Mouse (Mus musculus): ENCODE results near the gene Ccno.

Ccno gene

DNA sequence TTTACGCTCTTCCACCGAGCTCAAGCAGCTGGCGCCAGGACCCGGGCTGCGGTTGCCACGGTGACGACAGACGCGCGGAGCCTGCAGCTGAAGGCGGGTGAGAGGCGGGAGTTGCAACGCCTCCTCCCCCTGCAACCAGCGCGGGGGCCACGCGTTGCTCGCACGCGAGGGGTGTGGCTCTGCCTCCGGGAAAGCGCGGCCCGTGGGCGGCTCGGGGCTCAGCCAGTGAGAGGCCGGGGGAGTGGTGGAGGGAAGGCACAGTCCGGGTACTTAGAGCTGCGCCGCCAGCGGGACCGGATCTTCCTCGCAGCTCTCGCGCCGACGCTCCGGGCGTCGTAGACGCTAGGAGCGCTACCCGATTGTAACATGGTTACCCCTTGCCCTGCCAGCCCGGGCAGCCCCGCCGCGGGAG is at the start of gene Ccno:
TSS of gene Ccno (plus strand) at position 271 of the 412 bp plus-strand sequence.
- peak in 1 of 2 experiments; percentile 62 for DNase-seq (ENCODE audit: low read depth in 1 of 2, low spot score in 2 of 2)

DNA sequence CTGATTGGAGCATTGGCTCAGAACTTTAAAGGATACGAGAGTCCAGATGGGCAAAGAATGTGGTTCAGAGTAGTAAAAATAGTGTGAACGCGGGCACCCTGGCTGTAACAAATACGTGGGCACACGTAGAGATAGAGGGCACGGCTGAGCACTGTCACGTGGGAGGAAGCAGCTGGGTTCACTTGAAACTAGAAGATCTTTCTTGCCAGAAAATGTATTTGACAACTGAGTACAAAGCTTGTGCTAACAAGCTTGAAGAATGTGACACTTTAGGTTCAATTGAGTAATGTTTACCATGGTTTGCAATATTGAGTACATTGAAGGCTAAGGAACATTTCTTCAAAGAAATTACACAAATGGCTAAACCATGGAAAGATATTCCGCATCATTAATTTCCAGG is 49.5 kb upstream of the Ccno start:
- DNase-seq (ENCODE audit: low read depth in 1 of 2, low spot score in 2 of 2) = no peak

DNA sequence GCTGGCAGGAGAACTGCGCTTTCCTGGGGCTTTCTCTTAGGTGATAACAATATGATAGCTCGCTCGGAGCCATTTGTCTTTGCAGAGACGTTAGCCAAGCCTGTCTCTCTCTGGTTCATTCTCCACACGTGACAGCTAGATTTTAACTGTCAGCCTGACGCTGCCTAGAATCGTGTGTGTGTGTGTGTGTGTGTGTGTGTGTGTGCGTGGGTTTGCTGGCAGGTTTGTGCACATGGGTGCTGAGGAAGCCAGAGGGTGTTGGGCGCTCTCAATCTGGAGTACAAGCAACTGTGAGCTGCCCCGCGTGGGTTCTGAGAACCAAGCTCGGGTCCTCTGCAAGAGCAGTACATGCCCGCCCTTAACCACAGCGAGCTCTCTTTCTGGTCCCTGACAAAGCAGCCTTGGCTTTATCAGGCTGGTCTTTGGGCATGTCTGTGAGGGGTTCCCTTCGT is 45.7 kb upstream of the Ccno start:
- DNase-seq (ENCODE audit: low read depth in 1 of 2, low spot score in 2 of 2) = no peak

GRCm38 (mm10) chr13:112945312-112945711 is 42.3 kb upstream of the Ccno start:
- DNase-seq (ENCODE audit: low read depth in 1 of 2, low spot score in 2 of 2) = no peak

DNA sequence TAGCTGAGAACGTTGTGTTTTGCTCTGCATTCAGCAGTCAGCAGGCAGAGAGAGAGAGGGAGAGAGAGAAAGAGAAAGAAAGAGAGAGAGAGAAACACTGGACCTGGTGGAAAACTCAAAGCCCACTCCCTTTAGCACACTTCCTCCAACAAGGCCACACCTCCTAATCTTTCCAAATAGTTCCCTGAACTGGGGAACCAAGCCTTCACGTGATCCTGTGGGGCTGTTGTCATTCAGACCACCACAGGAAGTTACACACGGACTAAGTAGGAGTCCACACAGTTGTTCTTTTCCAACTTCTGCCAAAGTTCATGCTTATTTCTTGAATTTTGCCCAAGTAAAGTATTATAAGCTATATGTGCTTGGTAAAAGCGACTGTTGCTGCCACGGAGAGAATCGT is 41.7 kb upstream of the Ccno start:
- no peak for DNase-seq (ENCODE audit: low read depth in 1 of 2, low spot score in 2 of 2)

GRCm38 (mm10) chr13:112954067-112954466 is 33.5 kb upstream of the Ccno start:
- DNase-seq (ENCODE audit: low read depth in 1 of 2, low spot score in 2 of 2) = no peak

DNA sequence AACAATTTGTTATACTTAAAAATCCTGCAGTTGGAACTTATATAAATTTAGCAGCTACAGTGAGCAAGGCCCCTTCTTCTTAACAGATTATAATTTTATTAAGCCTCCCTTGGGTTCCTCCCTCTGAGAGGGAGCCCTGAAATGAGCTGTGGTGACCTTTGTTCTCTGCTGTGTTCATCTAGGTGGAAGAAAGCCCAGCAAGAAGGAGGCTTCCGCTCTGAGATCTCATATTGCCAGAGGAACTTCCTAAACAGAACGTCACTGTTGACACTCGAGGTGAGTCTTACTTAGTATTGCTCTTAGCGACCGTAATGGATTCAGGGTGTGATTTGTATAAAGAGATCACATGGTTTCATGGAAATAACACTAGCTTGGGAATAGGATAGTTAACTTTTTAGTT is 24.5 kb upstream of the Ccno start:
- DNase-seq (ENCODE audit: low read depth in 1 of 2, low spot score in 2 of 2) = no peak

DNA sequence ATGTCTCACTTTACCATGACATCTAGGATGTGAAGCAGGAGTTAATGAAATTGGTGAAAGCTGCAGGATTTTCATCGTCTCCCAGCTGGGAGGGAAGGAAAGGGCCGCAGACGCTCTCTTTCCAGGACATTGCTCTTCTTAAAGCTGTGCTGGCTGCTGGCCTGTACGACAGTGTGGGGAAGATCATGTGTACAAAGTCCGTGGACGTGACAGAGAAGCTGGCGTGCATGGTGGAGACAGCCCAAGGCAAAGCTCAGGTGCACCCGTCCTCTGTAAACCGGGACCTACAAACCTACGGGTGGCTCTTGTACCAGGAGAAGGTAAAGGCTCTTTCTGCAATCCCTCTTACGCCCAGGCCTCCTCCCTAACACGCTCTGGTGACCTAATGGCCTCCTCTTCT is 23.2 kb upstream of the Ccno start:
- no peak for DNase-seq (ENCODE audit: low read depth in 1 of 2, low spot score in 2 of 2)

- no peak for DNase-seq (ENCODE audit: low read depth in 1 of 2, low spot score in 2 of 2)
Observed at GRCm38 (mm10) chr13:112967267-112967666, 20.3 kb upstream of the Ccno start.

GRCm38 (mm10) chr13:112976720-112977119 is 10.9 kb upstream of the Ccno start:
- DNase-seq (ENCODE audit: low read depth in 1 of 2, low spot score in 2 of 2) = no peak

GRCm38 (mm10) chr13:112985605-112986450 is 1.8 kb upstream of the Ccno start:
- DNase-seq (ENCODE audit: low read depth in 1 of 2, low spot score in 2 of 2) = no peak

DNA sequence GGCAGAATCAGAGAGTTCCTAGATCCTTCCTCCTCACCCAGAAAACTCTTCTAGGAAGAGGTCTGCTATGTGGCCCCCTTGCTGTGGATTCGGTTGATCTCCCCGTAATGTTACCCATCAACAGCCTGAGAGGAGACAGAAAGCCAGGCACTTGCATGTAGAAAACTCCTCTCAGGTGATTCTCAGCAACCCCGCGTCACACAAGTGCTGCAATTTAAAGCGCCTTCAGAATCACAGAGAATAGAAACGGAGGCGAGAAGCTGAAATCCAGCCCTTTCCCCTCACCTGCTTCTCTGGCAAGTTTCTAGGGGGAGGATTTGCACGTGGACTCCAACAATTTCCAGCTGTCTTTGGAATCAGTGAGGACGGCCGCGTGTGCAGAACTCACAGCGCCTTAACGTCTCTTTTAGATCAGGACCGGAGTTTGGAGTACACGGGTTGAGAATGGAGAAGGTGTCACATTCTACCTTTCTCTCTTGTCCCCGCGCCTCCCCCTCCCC is 1.1 kb upstream of the Ccno start:
- DNase-seq (ENCODE audit: low read depth in 1 of 2, low spot score in 2 of 2) = no peak

- no peak for DNase-seq (ENCODE audit: low read depth in 1 of 2, low spot score in 2 of 2)
Observed at GRCm38 (mm10) chr13:112987991-112988390, 389 bp downstream of the Ccno start.

- no peak for DNase-seq (ENCODE audit: low read depth in 1 of 2, low spot score in 2 of 2)
Observed at GRCm38 (mm10) chr13:112988866-112989265, 1.3 kb downstream of the Ccno start.

- no peak for DNase-seq (ENCODE audit: low read depth in 1 of 2, low spot score in 2 of 2)
Observed at GRCm38 (mm10) chr13:112989541-112989940, 1.9 kb downstream of the Ccno start.

DNA sequence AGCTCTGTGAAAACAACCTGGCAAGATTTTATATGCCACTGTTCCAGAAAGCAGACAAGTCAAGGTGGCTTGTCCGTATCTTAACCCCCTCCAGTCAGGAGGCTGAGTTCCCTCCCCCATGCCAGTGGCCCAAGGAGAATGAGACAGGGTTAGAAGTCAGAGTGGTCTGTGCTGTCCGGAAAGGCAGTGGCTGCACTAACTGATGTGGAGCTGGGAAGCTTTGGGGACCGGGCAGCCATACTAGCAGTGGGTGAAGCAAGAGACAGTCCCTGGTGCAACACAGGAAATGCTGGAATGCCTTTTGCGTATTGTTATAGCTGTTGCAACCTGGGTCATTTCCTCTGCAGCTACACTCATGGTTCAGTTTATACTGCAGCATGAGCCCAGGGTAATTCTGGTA is 2.7 kb downstream of the Ccno start:
- DNase-seq (ENCODE audit: low read depth in 1 of 2, low spot score in 2 of 2) = no peak

DNA sequence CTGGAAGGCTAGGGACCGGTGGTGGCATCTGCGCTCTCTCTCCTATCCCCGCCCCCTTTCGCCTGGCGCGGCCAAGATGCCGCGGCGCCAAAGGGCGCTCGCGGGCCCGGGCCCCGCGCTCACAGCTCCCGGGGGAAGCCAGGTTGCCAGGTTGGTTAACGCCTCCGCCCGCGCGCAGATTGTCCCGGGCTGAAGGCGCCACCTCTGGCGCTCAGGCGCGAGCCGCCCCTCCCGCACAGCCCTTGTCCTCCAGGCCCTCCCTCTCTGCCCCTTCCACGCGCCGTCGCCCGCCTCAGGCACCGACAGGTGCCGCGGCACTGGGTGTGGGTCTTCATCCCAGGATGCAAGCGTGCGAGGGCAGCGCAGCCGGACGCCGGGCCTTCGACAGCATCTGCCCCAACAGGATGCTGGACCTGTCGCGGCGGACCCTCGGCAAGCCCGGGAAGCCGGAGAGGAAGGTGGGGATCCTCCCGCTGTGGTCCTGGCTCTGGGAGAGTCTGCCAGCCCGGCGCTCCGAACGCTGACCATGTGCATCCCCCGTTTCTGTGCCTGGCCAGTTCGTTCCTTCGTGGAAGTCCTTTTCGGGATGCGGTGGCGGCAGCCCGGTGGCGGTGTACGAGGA is 6.0 kb downstream of the Ccno start, which contains the start of gene Mcidas:
TSS of gene Mcidas (plus strand) at position 315 of the 622 bp plus-strand sequence.
- no peak for DNase-seq (ENCODE audit: low read depth in 1 of 2, low spot score in 2 of 2)

DNA sequence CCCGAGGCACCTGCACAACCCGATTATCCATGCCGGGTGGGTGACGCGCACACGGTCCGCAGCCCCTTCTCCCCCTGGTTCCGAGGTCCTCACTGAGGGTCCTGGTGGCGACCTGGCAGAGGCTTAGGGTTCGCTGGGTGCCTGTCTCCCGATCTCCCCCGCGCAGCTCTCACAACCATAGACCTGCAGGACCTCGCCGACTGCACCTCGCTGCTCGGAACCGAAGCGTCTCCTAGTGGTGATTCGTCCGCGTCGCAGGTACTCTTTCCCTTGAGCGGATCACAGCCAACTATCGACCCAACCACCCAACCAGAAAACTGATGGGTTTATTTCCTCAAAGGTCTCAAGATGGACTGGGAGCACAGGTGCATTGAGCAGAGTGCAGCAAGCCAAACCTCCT is 6.6 kb downstream of the Ccno start:
- DNase-seq (ENCODE audit: low read depth in 1 of 2, low spot score in 2 of 2) = no peak

- DNase-seq (ENCODE audit: low read depth in 1 of 2, low spot score in 2 of 2) = no peak
Observed at GRCm38 (mm10) chr13:112996407-112996806, 8.8 kb downstream of the Ccno start.

GRCm38 (mm10) chr13:112997369-112997768 is 9.8 kb downstream of the Ccno start:
- DNase-seq (ENCODE audit: low read depth in 1 of 2, low spot score in 2 of 2) = no peak

- DNase-seq (ENCODE audit: low read depth in 1 of 2, low spot score in 2 of 2) = no peak
Observed at GRCm38 (mm10) chr13:112998427-112999201, 11.0 kb downstream of the Ccno start.

All from monocyte, adult 2 months (primary cell).